Comparison of ENCODE assay signal across 8 mouse cellular contexts in the genomic region with DNA sequence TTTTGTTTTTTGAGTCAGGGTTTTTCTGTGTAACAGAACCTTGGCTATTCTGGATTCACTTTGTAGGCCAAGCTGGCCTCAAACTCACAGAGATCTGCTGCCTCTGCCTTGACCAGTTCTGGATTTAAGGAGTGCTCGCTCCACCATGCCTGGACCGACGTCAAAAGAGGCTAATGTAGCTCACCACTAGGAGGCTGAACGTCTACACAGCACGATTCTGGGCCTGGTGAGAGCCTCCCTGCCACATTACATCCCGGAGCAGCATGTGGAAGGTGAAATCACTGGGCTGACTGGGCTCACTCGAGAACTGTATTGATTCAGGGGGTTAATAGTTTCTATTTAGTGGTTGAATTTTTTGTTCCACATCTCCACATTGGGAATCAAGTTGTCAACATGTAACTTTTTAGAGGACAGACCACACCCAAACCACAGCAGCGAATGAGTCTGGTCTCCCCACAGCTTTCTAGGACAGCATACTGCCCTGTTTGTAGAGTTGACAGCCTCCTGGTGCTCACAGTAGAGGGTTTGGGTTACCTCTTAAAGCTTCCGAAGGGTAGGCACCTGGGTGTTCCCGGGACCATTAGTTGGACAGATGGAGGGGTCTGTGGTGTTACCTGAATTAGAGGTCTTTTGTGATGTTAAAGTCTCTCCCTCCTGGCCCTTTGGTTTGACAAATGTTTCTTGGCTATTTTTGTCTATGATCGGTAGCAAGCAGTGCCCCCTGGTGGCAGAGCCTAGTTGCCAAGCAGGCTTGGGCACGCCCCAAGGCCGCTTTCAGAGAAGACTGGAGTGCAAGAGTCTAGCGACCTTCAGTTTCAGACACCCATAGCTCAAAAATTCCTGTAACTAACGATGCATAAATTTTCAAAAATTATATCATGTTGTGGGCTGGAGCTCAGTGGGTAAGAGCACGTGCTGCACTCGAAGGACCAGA. TPM values are rescaled to one million over a fixed set of nuclear protein-coding genes. Genes with fewer than 3 reads are reported as not detected.
DNase-seq lines count a peak whose midpoint lies in the region; ATAC-seq and TF ChIP-seq lines count a peak whose summit lies in the region.

No protein-coding gene starts in this region.

- 33% methylated on average over 17 of the region's 17 CpGs for whole genome bisulfite sequencing in lung, embryonic 14.5 days

- no peaks in the 10 kb centered on the region for H3K4me1 ChIP-seq in lung, embryonic 14.5 days (ENCODE audit: insufficient read depth)

- H3K36me3 ChIP-seq in lung, embryonic 14.5 days (ENCODE audit: insufficient read depth) = no peaks in the 10 kb centered on the region

- no peak overlapping the region for H3K4me2 ChIP-seq in lung, embryonic 14.5 days

- DNase-seq in 416B (ENCODE audit: low read depth) = peak; percentile 71
- DNase-seq in ES-CJ7 (ENCODE audit: low read depth, low spot score) = peak; percentile 87
- peak; percentile 30 for DNase-seq in cerebellum, adult 11-12 months
- peak; percentile 74 for DNase-seq in gastrocnemius, adult 18-20 months (ENCODE audit: low spot score)
- DNase-seq in kidney, postnatal 36 days = peak; percentile 60 to 91
- DNase-seq in lung, embryonic 14.5 days = peak; percentile 80
- DNase-seq in right cerebral cortex, postnatal 25 days = peak; percentile 17
- peak; percentile 75 to 80 for DNase-seq in urinary bladder, postnatal 36 days (ENCODE audit: low spot score in 2 of 2)

- no peak overlapping the region for H3K27ac ChIP-seq in lung, embryonic 14.5 days (ENCODE audit: low read depth)

- H3K27me3 ChIP-seq in lung, embryonic 14.5 days (ENCODE audit: insufficient read depth, low read length) = no peaks in the 10 kb centered on the region

- H3K4me3 ChIP-seq in lung, embryonic 14.5 days (ENCODE audit: low read depth, low read length) = no peak overlapping the region

- TF ChIP-seq CTCF in lung, embryonic 14.5 days (IDR thresholded peaks at IDR 0.05; ENCODE audit: low read depth) = peak; percentile 75

- H3K9me3 ChIP-seq in lung, embryonic 14.5 days (ENCODE audit: low read depth, low read length) = no peaks in the 10 kb centered on the region

- H3K9ac ChIP-seq in lung, embryonic 14.5 days = no peak overlapping the region

- no peak for ATAC-seq in lung, embryonic 14.5 days (ENCODE audit: insufficient read depth)

RNA-seq across cellular contexts. Expression of a gene that starts 48.3 kb away (rescaled TPM):
- 1 to 10 TPM; 2.4 to 4.4 TPM for total RNA-seq in gastrocnemius, adult 18-20 months (2021)
- 19.3 and 20.1 TPM in 2 replicates for polyA plus RNA-seq in lung, embryonic 14.5 days (2014; fragmentation: Nextera tagmentation; extraction: Ambion mirVana)

RNA-seq across cellular contexts. Expression of a gene that starts 51.8 kb away (rescaled TPM):
- under 1 TPM in 1 of 2 experiments, not detected in 1; 0.47 TPM for total RNA-seq in gastrocnemius, adult 18-20 months (2021)
- 1.2 and 1.7 TPM in 2 replicates for polyA plus RNA-seq in lung, embryonic 14.5 days (2014; fragmentation: Nextera tagmentation; extraction: Ambion mirVana)

RNA-seq across cellular contexts. Expression of a gene that starts 55.8 kb away (rescaled TPM):
- total RNA-seq in gastrocnemius, adult 18-20 months (2021) = not detected
- 3.8 and 4.1 TPM in 2 replicates for polyA plus RNA-seq in lung, embryonic 14.5 days (2014; fragmentation: Nextera tagmentation; extraction: Ambion mirVana)

Comparison
In these comparisons a context has a peak if more than half of its experiments do, and no peak if none do; other contexts are left out.
1. DNase-seq: peak in every context shown above with its lines; median percentile 87 in ES-CJ7; 80 in lung, embryonic 14.5 days; 78 in urinary bladder, postnatal 36 days; 76 in kidney, postnatal 36 days; 74 in gastrocnemius, adult 18-20 months; 71 in 416B; 30 in cerebellum, adult 11-12 months; 17 in right cerebral cortex, postnatal 25 days.